Mouse (Mus musculus) embryonic facial prominence, embryonic 11.5 days (tissue): ENCODE results near the gene Adamts12. TPM values are rescaled to one million over a fixed set of nuclear protein-coding genes. Genes with fewer than 3 reads are reported as not detected.

ENCODE experiments used
- ATAC-seq: fragments of 200-750 bp; cut with Nextera tagmentation; replicated peaks from 2 replicates; pipeline ENCODE4 v1.8.0; 2017; ENCODE audit warnings: low read depth; ENCODE audit not compliant: insufficient number of reproducible peaks, low FRiP score, low TSS enrichment
- DNase-seq: peaks from one replicate; pipeline ENCODE4 v3.0.0-alpha.2; 2015; ENCODE audit warnings: low spot score
- H3K27ac ChIP-seq: fragments of 300-500 bp; sonication (generic); replicated peaks from 2 replicates; pipeline ENCODE4 v1.5.1; 2014; ENCODE audit warnings: mild to moderate bottlenecking, low read depth, low read length, control low read depth
- H3K27me3 ChIP-seq: fragments of 300-500 bp; sonication (generic); 2 replicates; pipeline ENCODE4 v1.6.1; 2014; ENCODE audit warnings: mild to moderate bottlenecking, low read length, moderate library complexity, mixed read lengths; ENCODE audit not compliant: control insufficient read depth, insufficient read depth
- H3K36me3 ChIP-seq: fragments of 300-500 bp; sonication (generic); replicated peaks from 2 replicates; pipeline ENCODE4 v1.6.1; 2014; ENCODE audit warnings: low read depth, mild to moderate bottlenecking, low read length, moderate library complexity, mixed read lengths; ENCODE audit not compliant: control insufficient read depth, insufficient read depth
- H3K4me1 ChIP-seq: fragments of 300-500 bp; sonication (generic); 2 replicates; pipeline ENCODE4 v1.6.1; 2014; ENCODE audit warnings: low read length, mixed read lengths; ENCODE audit not compliant: control insufficient read depth, insufficient read depth
- H3K4me2 ChIP-seq: fragments of 300-500 bp; sonication (generic); 2 replicates; pipeline ENCODE4 v1.6.1; 2014; ENCODE audit warnings: low read depth, mild to moderate bottlenecking, control low read depth, low read length, moderate library complexity
- H3K4me3 ChIP-seq: fragments of 300-500 bp; sonication (generic); 2 replicates; pipeline ENCODE4 v1.5.1; 2014; ENCODE audit warnings: low read depth, low read length, control low read depth
- H3K9ac ChIP-seq: fragments of 300-500 bp; sonication (generic); replicated peaks from 2 replicates; pipeline ENCODE4 v1.6.1; 2014; ENCODE audit warnings: mild to moderate bottlenecking, control low read depth, low read length
- H3K9me3 ChIP-seq: fragments of 300-500 bp; sonication (generic); replicated peaks from 2 replicates; pipeline ENCODE4 v1.6.1; 2016; ENCODE audit warnings: mild to moderate bottlenecking, low read length, inconsistent platforms, mixed read lengths; ENCODE audit not compliant: control insufficient read depth
- WGBS: fragments of 180-500 bp; shearing (Covaris S2); extraction: QIAGEN DNeasy Blood & Tissue Kit; methylation state at CpG from one replicate; pipeline ENCODE4 v1.1.7; 2014; 5-methylcytosine and 5-hydroxymethylcytosine counted together
- polyA plus RNA-seq: library from polyadenylated mRNA; unstranded; fragments of >200 nt; fragmentation: Nextera tagmentation; extraction: Ambion mirVana; gene quantifications from 2 replicates; pipeline ENCODE4 v1.2.1, GENCODE M21; 2014

Adamts12 gene
- polyA plus RNA-seq, 1 experiment from 2014 or later, result 1.7 TPM

GRCm38 (mm10) chr15:11179751-11180169, 115.2 kb downstream of the Adamts12 start:
- Histone ChIP-seq H3K9ac (no peak overlapping the region), H3K4me2 (no peak overlapping the region), H3K4me3 (no peak overlapping the region), H3K27me3 (no peaks in the 10 kb centered on the region), H3K9me3 (no peaks in the 10 kb centered on the region), H3K36me3 (no peaks in the 10 kb centered on the region), H3K4me1 (no peaks in the 10 kb centered on the region), H3K27ac (no peak overlapping the region)
- DNase-seq (peak; percentile 51), ATAC-seq (peak; percentile 57; the same call in 1 of the 2 replicates)
- WGBS, result 30% methylated on average over 2 of the region's 2 CpGs

GRCm38 (mm10) chr15:11186711-11187110, 122.1 kb downstream of the Adamts12 start:
- no peak overlapping the region for H3K4me2 ChIP-seq
- H3K36me3 ChIP-seq, result no peaks in the 10 kb centered on the region
- DNase-seq, result no peak
- no peak for ATAC-seq
- H3K27ac ChIP-seq, result no peak overlapping the region
- 69% methylated on average over 4 of the region's 4 CpGs for WGBS
- H3K9me3 ChIP-seq, result no peaks in the 10 kb centered on the region
- no peak overlapping the region for H3K9ac ChIP-seq
- H3K4me1 ChIP-seq, result no peaks in the 10 kb centered on the region
- no peak overlapping the region for H3K4me3 ChIP-seq
- H3K27me3 ChIP-seq, result no peaks in the 10 kb centered on the region

GRCm38 (mm10) chr15:11190447-11190846, 125.9 kb downstream of the Adamts12 start:
- Histone ChIP-seq H3K4me3 (no peak overlapping the region), H3K27ac (no peak overlapping the region), H3K9ac (no peak overlapping the region), H3K36me3 (no peaks in the 10 kb centered on the region), H3K9me3 (no peaks in the 10 kb centered on the region), H3K27me3 (no peaks in the 10 kb centered on the region), H3K4me2 (no peak overlapping the region), H3K4me1 (no peaks in the 10 kb centered on the region)
- 89% methylated on average over 4 of the region's 4 CpGs for WGBS
- DNase-seq, result no peak
- no peak for ATAC-seq

DNA sequence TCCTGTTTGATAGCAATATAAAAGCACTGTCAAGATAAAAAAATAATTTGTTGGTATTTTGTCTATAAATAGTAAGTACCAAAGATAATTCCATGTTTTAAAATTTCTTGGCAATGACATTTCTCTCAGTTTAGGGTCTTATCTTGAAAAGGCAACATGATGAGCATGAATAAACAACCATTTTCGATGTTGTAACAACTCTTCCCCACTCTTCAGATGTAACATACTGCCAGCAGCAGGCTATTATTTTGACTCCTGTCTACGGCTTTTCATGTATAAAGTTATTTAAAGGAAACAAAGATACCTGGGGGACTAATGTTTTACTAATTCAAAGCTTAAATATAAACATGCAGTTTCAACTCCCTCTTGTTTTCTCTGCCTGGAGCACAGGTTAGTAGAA, 128.2 kb downstream of the Adamts12 start:
- no peak for ATAC-seq

DNA sequence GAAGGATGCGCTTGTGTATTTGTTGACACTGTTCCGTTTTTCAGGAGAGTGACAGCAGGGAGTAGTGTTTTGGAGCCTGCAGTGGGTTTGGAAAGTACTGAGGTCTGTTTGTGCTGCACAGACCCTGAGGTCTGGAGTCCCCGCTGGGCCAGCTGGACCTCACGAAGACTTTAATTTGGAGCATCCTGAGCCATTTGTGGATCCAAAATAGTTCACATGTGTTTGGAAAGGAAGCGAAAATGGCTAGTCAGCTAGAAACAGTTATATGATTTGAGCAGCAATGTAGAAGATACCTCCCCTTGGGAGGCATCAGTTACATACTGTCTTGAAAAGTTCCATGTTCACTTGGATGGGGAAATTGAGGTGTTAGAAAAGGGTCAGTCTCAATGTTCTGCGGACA, 132.5 kb downstream of the Adamts12 start:
- ATAC-seq, result no peak

More for the DNA sequence above, 128.2 kb downstream of the Adamts12 start:
- no peak for DNase-seq
- Histone ChIP-seq H3K27ac (no peak overlapping the region), H3K4me3 (no peak overlapping the region), H3K9me3 (no peaks in the 10 kb centered on the region), H3K4me2 (no peak overlapping the region), H3K4me1 (no peaks in the 10 kb centered on the region), H3K27me3 (no peaks in the 10 kb centered on the region), H3K9ac (no peak overlapping the region), H3K36me3 (no peaks in the 10 kb centered on the region)
- WGBS, result 87% methylated on average over 2 of the region's 2 CpGs

DNA sequence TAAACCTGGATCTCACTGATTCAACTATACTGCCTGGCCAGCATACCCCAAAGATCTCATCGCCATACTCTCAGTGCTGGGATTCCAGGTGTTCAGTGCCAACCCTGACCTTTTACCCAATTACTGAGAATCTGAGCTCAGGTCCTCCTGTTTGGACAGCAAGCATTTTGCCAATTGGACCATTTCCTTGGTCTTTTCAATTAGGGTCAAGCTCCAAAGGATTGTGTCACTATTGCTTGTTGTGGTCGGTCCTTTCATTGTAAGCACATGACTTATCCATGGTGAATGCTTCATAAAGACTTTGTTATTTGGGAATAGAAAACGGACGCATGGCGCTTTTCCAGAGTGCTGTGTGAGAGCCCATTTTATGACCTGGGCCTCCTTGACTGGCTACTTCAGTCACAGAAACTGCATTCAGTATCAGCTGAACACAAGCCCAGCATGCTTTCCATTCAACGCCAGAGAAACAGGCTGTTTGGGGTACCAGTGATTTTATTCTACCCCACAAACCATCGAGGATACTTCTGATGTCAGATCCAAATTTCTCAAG, 133.7 kb downstream of the Adamts12 start:
- no peaks in the 10 kb centered on the region for H3K27me3 ChIP-seq
- no peak overlapping the region for H3K4me3 ChIP-seq
- H3K4me1 ChIP-seq, result no peaks in the 10 kb centered on the region
- H3K9ac ChIP-seq, result no peak overlapping the region
- H3K36me3 ChIP-seq, result no peaks in the 10 kb centered on the region
- DNase-seq, result no peak
- H3K27ac ChIP-seq, result no peak overlapping the region
- H3K9me3 ChIP-seq, result no peaks in the 10 kb centered on the region
- ATAC-seq, result no peak
- no peak overlapping the region for H3K4me2 ChIP-seq
- WGBS, result 88% methylated on average over 7 of the region's 7 CpGs

More for the DNA sequence above, 132.5 kb downstream of the Adamts12 start:
- Histone ChIP-seq H3K4me3 (no peak overlapping the region), H3K27me3 (no peaks in the 10 kb centered on the region), H3K27ac (no peak overlapping the region), H3K36me3 (no peaks in the 10 kb centered on the region), H3K4me2 (no peak overlapping the region), H3K9ac (no peak overlapping the region), H3K4me1 (no peaks in the 10 kb centered on the region), H3K9me3 (no peaks in the 10 kb centered on the region)
- WGBS, result 61% methylated on average over 6 of the region's 6 CpGs
- peak; percentile 29 for DNase-seq

DNA sequence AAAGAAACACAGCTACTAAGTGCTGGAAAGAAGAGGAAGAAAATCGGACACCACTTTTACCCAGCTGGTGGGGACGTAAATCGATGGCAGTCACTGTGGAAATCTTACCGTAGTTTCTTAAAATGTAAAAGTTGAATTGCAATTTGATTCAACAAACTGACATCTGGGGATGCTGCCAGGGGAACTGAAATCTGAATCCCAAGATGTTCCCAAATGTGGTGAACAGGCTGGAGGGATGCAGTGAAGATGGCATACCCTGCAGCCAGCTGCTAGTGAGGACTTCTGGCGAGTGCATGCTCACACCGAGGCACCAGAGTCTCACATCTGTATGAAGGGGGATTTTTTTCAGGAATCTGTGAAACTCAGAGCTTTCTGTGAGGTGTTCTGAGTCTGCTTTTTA, 138.5 kb downstream of the Adamts12 start:
- Histone ChIP-seq H3K9ac (no peak overlapping the region), H3K36me3 (no peaks in the 10 kb centered on the region), H3K4me3 (no peak overlapping the region), H3K4me1 (no peaks in the 10 kb centered on the region), H3K27ac (no peak overlapping the region), H3K27me3 (no peaks in the 10 kb centered on the region), H3K9me3 (no peaks in the 10 kb centered on the region), H3K4me2 (no peak overlapping the region)
- 72% methylated on average over 6 of the region's 6 CpGs for WGBS
- DNase-seq (no peak), ATAC-seq (no peak)

DNA sequence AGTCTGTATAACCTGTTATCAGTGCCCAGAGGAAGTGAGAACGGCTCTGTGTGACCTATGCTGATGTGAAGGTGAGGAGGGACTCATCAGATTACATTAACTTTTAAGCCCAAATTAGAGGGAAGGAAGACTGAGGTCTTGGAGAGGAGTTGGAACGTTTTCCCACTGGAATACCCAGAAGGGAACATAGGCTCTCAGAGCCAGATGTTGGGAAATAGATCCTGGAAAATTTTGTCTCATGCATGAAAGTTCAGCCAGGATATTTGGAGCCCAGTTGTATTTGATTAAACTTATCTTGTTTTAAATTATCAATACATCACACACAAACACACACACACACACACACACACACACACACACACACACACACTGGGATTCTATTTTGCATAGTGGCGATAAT, 140.3 kb downstream of the Adamts12 start:
- ATAC-seq, result no peak
- WGBS, result 78% methylated on average over 3 of the region's 3 CpGs

More for the DNA sequence above, 140.3 kb downstream of the Adamts12 start:
- Histone ChIP-seq H3K4me3 (no peak overlapping the region), H3K36me3 (no peaks in the 10 kb centered on the region), H3K27ac (no peak overlapping the region), H3K4me2 (no peak overlapping the region), H3K4me1 (no peaks in the 10 kb centered on the region), H3K27me3 (no peaks in the 10 kb centered on the region), H3K9ac (no peak overlapping the region), H3K9me3 (no peaks in the 10 kb centered on the region)
- no peak for DNase-seq
